Mouse (Mus musculus): ENCODE results near the gene Ranbp17.

- no peak for TF ChIP-seq POLR2A (IDR thresholded peaks at IDR 0.05; ENCODE audit: control insufficient read depth, low read depth, low read length)
- TF ChIP-seq CTCF (IDR thresholded peaks at IDR 0.05; ENCODE audit: control insufficient read depth, insufficient read depth, insufficient replicate concordance, low read depth, low read length), result no peak
These were observed 164.3 kb downstream of the Ranbp17 start for GRCm38 (mm10) chr11:33349269-33349668.
